Mouse (Mus musculus) left cerebral cortex, postnatal 4 days (tissue): ENCODE data around the gene Nkd1. TPM values are rescaled to one million over a fixed set of nuclear protein-coding genes. Genes with fewer than 3 reads are reported as not detected.
A peak's percentile ranks its signal among the peaks of the same experiment; 100 is the strongest.

Experiments used
- DNase-seq: peaks from one replicate; pipeline ENCODE4 v3.0.0-alpha.2; 2022
- intact Hi-C: fragments of 180-260 bp; cut with DNase I; formaldehyde crosslinking; loops from one replicate; pipeline ENCODE4 v1.15.1; 2025
- total RNA-seq, 2 experiments: library from RNA; stranded (reverse); gene quantifications; 2 replicates each; pipeline ENCODE4 v1.2.3; 2021

Gene Nkd1
- total RNA-seq, 2 experiments from 2014 or later, result 22.5 to 25.7 TPM

DNA sequence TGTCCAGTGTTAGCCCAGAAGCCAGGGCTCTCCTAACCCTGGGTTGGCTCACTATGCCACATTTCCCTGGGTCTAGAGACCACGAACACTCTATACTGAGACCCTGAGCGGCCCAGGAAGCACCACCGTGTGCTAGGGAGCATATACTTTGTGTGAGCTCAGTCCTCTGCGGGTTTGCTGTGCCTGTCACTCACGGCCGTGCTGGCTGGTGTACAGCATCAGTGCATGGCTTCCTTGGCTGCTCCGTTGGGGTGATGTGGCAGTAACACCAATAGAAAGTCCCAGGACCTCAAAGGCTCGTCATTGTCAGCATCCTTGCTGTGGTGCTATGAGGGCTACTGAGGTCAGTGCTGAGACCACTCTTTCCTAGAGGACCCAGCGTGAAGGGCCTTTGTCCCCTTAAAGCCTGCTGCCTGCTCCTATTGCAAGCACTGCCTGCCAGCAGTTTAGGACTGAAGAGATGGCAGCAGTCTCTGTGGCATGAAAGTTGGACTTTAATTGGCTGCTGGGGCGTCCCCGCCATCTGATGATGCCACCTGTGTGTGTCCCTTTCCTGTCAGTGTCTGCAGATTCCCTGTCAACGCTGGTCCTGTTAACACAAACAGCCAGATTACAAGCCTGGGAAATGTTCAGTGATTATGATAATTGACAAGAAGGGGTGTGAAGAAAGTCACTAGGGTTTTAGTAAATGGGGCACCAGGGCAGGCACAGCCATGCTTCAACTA lies 51.2 kb downstream of the Nkd1 start:
- no peak for DNase-seq
- intact Hi-C loops, result no loop called here

DNA sequence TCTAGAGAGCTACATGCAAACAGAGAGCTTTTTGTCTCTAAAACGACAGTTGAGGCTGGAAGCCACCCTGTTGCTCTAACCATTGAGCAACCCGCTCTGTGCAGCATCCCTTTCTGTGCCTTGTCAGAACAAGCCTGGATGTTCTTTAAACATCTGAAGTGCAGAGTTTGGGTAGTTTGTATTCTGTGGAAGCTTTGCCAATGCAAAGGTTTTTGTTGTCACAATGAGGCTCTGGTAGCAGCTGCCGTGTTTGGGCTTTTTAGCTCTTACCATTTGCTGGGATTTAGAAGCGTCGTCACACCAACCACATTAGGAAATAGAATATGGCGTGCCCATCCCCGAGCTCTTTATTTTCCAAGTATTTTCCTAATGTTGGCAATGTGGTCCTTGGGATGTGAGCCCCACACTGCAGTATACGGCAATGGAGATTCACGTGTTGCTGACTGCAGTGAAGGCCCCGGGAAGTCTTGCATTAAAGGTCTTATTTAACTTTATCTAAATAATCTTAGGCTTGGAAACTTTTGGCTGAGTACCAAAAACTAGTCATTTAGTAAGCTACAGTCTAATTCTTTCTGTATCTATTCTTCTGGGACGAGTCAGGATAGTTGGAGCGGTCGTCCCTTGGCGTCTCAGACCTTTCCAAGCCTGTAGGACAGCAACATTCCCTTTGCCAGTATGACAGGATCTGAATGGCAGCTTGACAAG lies 51.9 kb downstream of the Nkd1 start:
- intact Hi-C loops, result no loop called here
- no peak for DNase-seq

DNA sequence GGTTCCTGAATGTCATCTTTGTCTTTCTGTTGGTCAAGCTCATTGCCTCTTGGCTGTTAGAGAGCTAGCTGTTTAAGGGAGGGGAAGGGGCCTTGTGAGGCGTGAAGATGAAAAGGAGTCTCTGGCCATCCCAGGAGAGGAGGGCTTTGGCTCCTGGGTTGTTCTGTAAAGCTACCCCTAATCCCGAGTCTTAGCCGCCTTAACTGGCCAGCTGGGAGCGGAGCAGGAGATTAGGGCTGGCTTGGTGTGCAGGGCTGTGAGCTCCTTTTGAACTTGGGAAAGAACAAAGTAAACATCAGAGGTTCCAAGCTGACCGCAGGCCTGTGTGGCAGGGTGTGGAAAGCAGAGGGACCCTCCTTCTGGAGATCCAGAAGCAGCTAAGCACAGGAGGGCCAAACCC lies 53.8 kb downstream of the Nkd1 start:
- intact Hi-C loops, result no loop called here
- DNase-seq, result no peak

DNA sequence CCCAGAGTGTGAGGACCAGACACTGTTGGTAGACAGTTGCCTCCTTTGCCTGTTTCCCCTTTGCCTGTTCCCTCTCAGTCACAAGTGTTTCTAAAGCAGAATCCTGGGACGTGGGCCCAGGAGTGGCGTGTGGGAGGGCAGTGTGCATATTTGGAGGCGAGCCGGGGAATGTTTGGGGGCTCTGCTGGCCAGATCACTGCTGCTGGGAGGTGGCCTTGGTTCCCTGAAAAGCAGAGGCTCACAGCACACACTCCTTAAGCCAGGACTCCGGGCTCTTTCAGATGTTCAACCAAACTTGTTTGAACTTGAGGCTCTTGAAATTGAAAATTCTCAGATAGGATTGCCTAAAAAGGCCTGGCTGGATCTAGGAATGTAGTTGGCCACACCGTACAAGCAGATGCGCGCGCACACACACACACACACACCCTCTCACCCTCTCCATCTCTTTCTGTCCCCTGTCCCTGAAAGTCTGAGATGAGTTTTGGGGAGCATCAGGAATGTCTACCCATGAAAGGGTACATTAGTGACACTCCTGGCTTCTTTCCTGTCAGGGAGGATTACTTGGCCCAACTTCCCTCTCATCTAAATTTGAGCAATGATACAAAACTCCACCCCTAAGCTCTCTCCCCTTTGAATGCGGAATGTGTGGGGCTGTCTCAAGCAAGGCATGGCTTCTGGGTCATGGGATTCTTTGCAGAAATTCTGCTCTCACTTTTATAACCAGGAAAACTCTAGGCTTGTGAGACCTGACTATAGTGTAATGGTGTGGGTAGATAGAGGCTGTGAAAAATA lies 55.4 kb downstream of the Nkd1 start:
- intact Hi-C loops, result no loop called here
- peak; percentile 53 for DNase-seq

DNA sequence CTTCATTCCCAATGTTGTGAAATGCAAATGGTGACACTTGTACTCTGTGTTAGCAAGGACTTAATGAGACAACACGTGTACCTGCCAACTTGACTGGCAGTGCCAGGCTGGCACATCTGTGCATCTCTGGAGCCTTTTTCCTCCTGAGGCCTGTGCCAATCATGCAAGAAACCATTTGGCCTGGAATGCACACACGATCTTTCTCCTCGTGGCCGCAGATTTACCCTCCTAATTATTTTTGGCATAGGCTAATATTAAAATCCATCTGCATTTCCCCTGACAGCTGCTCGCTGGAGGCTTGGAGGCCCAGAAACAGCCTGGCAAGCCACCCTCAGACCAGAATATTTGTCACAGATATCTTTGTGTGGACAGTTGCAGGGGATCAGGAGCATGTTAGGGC lies 56.5 kb downstream of the Nkd1 start:
- intact Hi-C loops, result no loop called here
- peak; percentile 66 for DNase-seq

DNA sequence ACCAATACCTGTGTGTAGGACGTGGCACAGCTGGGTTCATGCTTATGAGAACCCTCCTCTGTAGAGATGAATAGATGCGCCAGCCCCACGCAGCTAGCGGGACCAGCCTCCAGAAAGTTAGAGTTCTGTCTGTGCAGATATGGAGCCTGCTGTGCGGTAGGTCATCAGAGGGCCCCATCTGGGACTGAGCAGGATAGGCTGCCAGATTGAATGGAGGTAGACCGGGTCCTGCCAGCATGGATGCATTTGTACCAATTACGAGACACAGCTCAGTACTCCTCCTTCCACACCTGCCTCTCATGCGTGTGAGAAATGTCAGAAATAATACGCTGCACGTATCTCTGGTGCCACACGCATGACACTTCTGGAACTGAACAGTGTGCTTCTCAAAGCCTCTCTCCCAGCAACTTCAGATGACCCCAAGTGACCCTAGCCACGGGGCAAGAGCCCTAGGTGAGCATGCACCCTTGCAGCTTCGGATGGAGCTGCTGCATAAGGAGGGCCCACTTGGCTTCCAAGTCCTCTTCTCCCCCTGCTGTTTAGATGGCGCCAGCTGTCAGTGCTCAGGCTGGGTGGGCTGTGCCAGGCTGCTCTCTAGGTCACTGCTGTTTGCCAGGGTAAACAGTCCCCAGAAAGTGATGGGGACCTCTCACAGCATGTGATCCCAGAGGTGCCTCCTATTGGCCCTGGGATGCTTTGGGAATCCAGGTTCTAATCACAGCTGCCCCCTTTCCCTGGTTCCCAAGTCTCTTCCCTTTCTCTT lies 57.4 kb downstream of the Nkd1 start:
- peak; percentile 76 for DNase-seq
- intact Hi-C loops, result no loop called here

GRCm38 (mm10) chr8:88579246-88579645 lies 58.1 kb downstream of the Nkd1 start:
- intact Hi-C loops, result no loop called here
- DNase-seq, result peak; percentile 50

- DNase-seq, result peak; percentile 88
- intact Hi-C loops, result no loop called here
Observed at GRCm38 (mm10) chr8:88579668-88580330, 58.6 kb downstream of the Nkd1 start.

DNA sequence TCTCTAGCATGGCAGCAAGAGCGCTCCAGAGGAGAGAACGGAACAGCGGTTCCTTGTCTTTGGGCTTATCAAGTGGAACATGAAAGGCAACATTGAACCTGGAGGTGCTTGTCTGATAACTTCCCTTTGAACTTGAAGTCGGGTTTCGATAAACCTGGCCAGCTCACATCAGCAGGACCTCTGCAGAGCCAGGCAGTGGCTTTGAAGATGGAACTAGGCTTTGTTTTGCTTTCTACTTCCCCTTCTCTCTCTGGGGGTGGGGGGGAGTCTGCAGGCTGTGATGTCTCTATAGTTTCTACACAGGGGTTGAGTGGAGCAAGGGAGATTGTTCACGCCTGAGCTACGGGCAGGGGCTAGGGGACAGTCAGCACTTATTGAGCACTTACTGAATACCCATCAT lies 59.6 kb downstream of the Nkd1 start:
- intact Hi-C loops, result no loop called here
- no peak for DNase-seq

GRCm38 (mm10) chr8:88583863-88584262 lies 62.7 kb downstream of the Nkd1 start:
- no peak for DNase-seq

DNA sequence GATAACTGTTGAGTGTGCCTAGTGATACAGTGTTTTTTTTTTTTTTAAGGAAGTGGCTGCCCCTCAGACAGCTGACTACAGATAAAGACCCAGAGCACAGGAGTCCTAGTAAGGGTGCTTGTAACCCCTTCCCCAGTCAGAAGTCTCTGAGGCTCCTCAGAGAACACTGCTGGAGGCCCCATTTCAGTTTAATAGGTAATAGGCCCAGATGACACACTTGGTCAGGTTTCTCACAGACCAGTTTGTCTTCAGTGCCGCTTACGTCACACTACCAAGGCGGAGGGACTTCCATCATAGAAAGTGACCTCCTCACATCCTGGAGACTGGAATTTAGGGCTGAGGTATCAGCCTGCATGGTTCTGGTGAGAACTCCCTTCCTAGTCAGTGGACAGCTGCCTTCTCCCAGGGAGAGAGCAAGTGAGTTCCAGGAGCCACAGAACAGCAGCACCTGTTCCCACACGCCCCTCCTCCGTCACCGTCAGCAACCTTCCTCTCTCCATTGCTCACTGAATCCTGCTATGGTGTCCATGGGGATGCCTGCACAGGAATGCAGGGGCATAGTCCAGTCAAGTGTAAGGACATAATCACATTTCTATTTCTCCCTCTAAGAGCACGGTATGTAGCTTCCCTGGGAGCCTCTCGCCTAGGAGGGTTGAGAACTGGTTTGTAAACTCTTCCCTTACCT lies 67.2 kb downstream of the Nkd1 start:
- DNase-seq, result no peak
- intact Hi-C loops, result no loop called here

More at GRCm38 (mm10) chr8:88583863-88584262, 62.7 kb downstream of the Nkd1 start:
- intact Hi-C loops, result no loop called here

GRCm38 (mm10) chr8:88590226-88590625 lies 69.1 kb downstream of the Nkd1 start:
- DNase-seq, result no peak
- intact Hi-C loops, result no loop called here

GRCm38 (mm10) chr8:88593947-88594346 lies 72.8 kb downstream of the Nkd1 start:
- intact Hi-C loops, result no loop called here
- no peak for DNase-seq

GRCm38 (mm10) chr8:88596042-88596441 lies 74.9 kb downstream of the Nkd1 start:
- intact Hi-C loops, result no loop called here
- DNase-seq, result no peak

DNA sequence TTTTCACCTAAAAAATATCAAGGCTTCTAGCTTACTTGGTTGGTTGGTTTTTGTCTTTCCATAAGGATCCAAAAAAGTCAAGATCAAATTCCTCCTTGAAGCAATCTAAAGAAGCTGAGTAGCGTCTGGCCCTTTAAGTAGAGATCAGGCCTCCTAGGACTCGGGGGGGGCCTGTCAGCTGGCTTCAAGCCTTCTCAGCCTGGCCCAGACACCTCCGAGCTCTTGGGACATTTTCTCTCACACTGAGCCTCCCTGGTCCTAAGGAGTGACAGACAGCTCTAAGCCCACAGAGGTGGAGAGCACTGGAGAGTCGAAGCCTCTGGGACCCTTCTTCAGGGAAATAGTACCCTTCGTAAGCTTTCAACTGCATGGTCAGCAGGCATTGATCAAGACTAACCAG lies 77.4 kb downstream of the Nkd1 start:
- intact Hi-C loops, result no loop called here
- no peak for DNase-seq

DNA sequence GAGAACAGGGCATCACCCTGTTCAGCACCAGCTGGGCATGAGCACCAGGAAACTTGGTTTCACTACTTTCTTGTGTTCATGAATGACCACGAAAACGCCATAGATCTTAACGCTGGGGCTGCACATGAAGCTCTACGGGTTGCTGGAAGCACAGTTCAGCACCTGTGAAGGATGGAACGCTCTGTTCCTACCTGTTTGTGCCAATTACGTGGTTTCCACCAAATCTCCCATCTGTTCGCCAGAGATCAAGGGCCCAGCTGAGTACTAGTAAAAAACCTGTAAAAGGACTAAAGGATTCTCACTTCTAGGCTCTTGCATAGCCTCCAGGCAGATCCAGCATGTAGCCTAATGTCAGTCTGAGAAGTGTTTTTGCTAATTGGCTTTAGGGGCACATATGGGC lies 78.3 kb downstream of the Nkd1 start:
- DNase-seq, result no peak
- intact Hi-C loops, result no loop called here

- DNase-seq, result peak; percentile 27
- intact Hi-C loops, result loop anchor here (10.0 kb wide), 1 partner anchor 79 kb away; the partner anchor contains the start of gene Nkd1
Observed at GRCm38 (mm10) chr8:88603446-88603989, 82.4 kb downstream of the Nkd1 start.

- DNase-seq, result peak; percentile 94
- intact Hi-C loops, result loop anchor here (10.0 kb wide), 1 partner anchor 80 kb away; the partner anchor contains the start of gene Nkd1
Observed at GRCm38 (mm10) chr8:88604065-88605038, 83.2 kb downstream of the Nkd1 start.
